Mouse (Mus musculus) bone marrow, adult 2 months (tissue): ENCODE data around the gene Cdc7.

Source experiments
- CTCF ChIP-seq: fragments of 200-500 bp; IDR thresholded peaks from 2 replicates; pipeline ENCODE4 v1.5.1; 2011; ENCODE audit warnings: low read length, control low read depth; ENCODE audit not compliant: control insufficient read depth, insufficient read depth
- POLR2A ChIP-seq: fragments of 200-500 bp; IDR thresholded peaks from 2 replicates; pipeline ENCODE4 v1.6.1; 2011; ENCODE audit warnings: low read depth, mild to moderate bottlenecking, control low read depth, low read length, borderline replicate concordance; ENCODE audit not compliant: control insufficient read depth

GRCm38 (mm10) chr5:107020366-107020765 is 56.2 kb downstream of the Cdc7 start:
- TF ChIP-seq POLR2A, result no peak
- no peak for TF ChIP-seq CTCF
